Mouse (Mus musculus): ENCODE measurements around the gene Rpl10-ps3.

Rpl10-ps3 gene

DNA sequence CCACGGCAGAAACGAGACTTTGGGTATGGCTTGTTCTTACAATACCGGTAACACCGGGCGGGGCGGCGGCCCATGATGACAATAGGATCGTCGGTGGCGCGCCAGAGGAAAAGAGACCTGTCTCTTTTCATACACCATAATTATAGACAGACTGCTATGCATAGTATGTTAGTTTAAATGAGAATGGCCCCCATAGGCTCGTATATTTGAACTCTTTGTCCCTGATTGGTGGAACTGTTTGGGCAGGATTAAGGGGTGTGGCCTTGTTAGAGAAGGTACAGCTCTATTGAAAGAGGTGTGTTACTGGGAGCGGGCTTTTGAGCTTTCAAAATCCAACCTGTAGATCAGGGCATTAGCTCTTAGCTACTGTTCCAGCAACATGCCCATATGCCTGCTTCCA, at the start of gene Rpl10-ps3:
Gene Rpl10-ps3, minus strand, starts transcription at position 101 of the 400 bp plus-strand sequence.
- DNase-seq (ENCODE audit: low spot score in 2 of 2): no peak

DNA sequence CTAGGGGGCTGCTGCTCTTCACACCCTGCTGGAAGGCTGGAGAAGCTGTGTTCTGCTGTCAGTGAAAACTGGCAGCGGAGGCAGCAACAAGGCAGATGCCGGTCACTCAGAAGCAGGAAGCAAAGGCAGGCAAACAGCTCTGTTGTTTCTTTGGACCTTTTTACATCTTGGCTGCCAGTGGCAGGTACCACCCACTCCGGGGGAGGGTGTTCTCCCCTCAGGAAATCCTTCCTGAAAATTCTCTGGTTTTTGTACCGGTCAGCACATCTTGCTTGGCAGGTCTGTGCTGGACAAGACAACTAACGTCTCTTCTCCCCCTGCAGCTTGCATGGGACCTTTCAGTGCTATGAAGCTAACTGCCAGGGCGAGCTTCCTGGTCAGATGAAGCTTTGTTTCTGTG, 30.8 kb upstream of the Rpl10-ps3 start:
- no peak for DNase-seq (ENCODE audit: low spot score in 2 of 2)

DNA sequence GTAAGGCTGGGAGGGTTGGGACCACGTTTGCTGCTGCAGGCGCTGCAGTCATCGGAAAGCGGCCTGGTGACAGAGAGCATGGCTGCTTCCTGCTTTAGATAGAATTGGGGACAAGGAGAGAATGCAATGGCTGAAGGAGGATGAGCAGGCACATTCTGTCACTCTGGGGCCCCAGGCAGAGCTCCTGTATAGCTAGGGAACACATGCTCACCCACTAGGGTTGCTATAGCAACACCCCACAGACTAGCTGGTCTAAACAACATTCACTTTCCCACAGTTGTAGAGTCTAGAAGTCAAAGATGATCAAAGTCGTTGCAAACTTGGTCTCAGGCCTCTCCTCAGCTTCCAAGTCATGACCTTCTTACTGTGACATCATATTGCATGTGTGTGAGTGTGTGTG, 29.9 kb upstream of the Rpl10-ps3 start:
- no peak for DNase-seq (ENCODE audit: low spot score in 2 of 2)

DNA sequence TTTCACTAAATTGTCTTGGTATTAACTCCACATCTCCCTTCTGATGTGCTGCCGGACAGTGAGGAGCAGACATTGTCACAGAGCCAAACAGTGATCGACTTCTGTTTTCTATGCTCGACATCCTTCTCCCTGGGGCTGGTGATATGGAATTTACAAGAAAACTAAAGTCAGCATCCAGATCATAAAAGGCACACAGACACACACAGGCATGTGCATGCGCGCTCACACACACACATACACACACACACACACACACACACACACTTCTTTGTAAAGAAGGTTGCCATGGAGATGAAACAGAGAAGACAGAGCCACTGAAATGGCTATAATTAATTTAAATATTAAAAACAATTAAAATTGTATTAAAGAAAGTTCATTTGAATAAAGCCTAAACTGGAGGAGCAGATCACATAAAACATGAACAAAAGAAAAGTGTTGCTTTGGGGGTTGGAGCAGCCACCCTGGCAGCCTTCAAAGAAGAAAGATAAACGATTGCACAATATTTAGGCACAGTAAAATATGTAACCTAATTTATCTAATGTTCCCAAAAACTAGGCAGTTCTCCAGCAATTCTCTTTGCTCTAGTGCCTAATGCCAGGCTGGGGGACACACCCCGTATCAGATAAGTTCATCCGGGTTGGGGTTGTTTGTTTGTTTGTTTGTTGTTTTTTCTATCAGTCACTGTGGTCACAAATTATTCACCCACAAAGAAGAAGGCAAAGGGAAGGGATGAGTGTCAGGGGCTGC, 24.0 kb upstream of the Rpl10-ps3 start:
- no peak for DNase-seq (ENCODE audit: low spot score in 2 of 2)

DNA sequence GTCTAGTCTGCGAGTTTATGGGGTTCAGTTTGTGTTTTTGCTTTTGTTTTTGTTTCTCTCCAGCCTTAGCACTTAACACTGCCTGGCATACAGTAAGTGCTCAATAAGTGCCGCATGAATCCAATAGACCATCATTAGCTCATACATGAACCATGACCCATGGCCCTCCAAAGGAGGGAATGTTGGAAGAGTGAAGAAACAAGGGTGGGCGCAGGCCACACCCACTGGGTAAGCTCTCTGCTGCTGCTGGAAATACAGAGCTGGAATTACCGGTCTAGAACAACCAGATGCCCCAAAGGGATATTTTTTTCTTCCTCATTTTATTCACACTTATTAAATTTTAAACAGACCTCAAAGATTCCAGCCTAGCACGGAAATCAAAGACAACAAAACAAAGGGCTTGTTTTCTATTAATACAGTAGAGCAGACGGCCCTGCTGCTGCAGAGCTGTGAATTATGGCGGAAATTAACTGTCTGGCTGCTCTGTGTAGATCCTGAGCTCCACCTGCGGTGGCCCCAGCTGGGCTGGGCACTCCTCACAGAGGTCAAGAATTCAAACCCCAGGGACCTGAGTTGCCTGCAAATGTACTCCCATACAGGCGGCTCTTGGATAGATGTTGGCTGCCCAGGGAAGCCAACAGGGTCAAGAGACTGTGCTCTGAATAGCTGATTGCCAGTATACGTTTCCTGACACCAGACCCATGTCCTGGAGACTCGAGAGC, 20.5 kb upstream of the Rpl10-ps3 start:
- no peak for DNase-seq (ENCODE audit: low spot score in 2 of 2)

DNA sequence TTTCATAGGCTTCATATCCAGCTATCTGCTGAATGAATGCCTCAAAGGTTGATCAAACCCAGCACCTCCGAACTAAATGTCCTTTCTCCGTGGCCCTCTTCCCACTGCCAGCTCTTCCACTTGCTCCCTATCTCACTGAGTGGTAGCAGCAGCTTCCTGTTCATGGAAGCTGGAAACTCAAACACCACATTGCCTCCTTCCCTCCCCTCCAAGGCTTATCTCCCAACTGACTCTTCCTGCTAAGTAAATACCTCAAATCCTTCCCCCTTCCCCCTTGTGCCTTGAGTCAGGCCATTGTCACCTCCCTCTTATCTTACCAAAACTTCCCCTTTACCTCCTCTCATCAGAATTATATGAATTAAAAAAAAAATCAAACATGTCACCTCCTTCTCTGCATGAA, 19.2 kb upstream of the Rpl10-ps3 start:
- DNase-seq (ENCODE audit: low spot score in 2 of 2): no peak

DNA sequence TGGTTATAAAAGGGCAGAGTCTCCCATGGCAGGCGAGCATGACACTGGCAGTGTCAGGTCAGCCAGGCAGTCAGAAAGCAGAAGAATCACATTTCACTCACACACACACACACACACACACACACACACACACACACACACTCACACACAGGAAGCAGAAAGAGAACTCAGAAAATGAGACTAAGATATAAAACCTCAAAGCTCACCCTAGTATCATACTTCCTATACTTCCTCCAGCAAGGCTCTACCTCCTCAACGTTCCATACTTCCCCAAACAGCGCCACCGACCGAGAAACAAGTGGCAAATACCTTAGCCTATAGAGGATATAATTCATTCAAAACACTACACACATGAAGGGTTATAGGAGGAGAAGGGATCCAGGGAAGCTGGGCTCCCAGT, 18.5 kb upstream of the Rpl10-ps3 start:
- DNase-seq (ENCODE audit: low spot score in 2 of 2): no peak

DNA sequence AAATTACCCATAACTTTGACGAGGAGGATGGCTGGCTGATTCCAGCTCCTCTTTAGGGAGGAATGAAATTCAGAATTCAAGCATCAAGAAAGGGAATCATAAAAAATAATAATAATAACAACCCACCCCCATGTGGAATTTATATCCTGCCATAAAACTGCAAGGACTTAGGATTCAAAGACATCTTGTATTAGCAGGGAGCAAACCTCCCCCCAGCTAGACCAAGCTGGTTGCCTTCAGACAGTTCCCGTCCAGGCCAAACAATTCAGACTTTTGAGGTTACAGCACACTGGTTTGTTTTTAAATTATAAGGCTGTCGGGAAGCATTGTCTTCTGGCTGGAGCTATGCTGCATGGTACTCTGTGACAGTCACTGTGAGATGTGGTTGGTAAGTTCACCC, 17.8 kb upstream of the Rpl10-ps3 start:
- DNase-seq (ENCODE audit: low spot score in 2 of 2): no peak

DNA sequence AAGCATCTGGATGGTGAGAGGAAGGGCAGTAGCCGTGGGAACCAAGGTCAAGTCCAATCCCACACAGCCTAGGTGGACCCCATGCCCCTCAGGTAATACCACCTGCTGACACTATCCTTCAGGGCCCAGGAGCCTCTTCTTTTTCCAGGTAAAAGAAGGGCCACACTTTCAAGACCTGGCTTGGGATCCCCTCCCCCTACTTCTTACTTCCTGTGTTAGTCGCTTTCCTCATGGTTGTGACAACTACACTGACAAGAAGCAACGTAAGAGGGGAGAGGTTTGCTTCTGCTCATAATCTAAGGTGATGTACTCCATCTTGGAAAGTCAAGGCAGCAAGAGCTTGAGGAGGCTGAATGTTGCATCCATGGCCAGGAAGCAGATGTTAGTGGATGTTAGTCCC, 15.6 kb upstream of the Rpl10-ps3 start:
- DNase-seq (ENCODE audit: low spot score in 2 of 2): no peak

DNA sequence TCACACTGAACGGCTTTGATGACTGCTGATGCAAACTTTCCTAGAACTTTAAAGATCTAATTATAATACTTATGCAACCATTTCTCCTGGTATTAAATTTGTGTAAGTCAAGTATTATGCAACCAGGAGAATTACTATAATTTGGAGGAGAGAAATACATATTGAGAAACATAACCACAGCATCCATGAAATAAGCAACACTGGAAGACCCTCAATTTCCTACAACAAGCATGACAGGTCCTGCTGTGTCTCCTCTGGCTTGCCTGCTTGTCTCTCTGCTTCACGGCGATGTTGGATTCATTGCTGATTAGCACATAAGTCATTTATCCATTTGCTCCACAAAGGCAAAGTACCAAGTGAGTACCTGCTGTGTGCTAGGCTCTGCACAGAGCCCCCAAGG, 12.6 kb upstream of the Rpl10-ps3 start:
- no peak for DNase-seq (ENCODE audit: low spot score in 2 of 2)

DNA sequence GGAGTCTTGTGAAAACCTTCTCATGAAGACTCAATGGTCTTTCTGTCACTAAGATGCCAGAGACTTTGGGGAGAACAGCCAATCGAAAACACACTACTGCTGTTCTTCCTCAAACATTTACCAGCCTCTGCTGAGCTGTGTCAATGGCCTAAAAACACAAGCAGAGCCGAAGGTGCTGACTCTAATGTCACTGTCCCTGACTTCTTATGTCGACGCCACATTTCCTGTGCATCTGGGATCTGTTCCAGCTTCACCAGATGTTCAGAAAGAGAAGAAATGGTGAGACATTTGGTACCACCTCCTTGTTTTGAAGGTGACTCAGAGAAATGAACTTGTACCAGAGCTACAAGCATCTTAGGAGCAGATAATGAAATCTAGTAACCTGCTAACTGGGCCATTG, 7.0 kb upstream of the Rpl10-ps3 start:
- DNase-seq (ENCODE audit: low spot score in 2 of 2): no peak

DNA sequence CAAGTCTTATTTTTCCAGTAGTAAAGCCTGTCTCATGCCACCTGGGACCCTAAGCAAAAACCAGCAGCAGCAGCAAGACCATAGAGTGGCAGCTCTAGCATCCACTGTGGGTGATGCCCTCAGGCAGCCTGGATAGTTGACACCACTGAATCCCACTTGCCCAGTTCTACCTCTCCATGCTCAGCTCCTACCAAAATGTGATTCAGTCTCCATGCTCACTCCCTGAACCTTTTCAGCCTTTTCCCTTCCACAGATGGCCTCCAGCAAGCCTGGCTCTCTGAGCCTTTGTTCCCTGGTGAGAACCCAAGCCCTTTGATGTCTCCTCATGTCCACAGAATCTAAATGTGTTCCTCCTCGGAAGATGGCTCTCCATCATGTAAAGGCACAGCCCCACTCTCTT, 5.8 kb upstream of the Rpl10-ps3 start:
- DNase-seq (ENCODE audit: low spot score in 2 of 2): no peak

DNA sequence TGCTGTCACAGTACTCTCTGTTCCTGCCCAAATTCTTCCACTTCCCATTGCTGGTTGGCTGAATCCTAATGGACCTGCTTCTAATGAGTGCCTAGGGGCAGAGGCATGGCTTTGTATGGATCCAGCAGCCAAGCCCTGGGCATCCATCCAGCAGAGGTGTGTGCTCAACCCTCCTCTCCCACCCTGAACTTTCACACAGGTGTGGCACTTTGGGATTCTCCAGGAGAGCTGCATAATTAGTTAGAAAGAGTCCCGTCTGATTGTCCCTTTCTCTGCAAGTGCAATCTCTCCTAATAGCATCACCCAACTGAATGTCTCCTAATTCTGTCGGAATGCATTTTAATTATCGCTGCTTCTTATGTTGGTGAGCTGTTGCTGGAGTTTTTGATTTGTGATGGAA, 4.4 kb upstream of the Rpl10-ps3 start:
- no peak for DNase-seq (ENCODE audit: low spot score in 2 of 2)

DNA sequence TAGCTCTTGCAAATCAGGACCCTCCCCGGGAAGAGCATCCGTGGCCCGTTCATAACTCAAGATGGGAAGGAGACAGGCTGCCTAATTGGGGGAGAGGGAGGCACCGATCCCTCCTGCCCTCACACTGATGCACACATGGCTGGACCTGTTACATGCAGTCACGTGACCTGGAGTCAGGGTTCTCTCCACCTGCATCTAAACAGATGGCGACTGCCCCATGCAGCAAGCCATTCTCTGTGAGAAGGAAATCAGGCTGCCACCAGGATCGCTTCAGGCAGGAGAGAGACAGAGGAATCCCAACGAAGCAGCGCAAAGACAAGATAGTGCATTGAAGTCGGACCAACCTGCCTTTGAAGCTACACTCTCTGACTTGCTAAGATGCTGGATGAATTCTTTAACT, 3.5 kb upstream of the Rpl10-ps3 start:
- no peak for DNase-seq (ENCODE audit: low spot score in 2 of 2)

DNA sequence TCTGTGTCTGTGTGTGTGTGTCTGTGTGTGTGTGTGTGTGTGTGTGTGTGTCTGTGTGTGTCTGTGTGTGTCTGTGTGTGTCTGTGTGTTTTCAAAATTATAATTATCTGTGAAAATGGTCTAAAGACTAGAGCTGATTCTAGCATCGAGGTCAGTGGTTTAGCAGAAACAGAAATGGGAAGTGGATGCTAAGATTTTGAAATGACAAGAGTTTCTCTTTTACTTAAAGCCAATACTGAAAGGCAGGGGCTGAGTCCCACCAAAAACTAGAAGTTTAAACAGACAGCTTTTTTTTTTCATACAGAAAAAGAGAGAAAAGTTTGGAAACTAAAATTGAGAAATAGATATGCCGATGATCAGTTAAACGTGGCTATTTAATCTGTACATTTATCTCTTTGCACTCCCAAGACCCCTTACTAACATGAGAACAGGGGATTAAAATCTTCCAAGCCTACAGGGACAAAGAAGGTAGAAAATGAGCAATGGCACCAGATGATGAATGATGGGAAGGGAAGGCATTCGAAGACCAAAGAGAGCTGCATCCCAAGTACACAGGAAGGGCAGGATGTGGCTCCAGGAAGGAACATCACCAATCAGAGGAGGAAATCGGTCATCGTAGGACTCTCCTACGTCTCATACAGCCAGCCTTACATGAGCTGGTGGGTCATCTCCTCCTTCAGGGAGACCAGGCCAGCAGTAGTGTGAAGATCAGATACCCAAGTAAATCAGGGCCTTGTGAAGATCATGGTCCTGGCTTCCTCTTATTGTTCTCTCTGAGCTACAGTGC, 9.0 kb downstream of the Rpl10-ps3 start:
- no peak for DNase-seq (ENCODE audit: low spot score in 2 of 2)

DNA sequence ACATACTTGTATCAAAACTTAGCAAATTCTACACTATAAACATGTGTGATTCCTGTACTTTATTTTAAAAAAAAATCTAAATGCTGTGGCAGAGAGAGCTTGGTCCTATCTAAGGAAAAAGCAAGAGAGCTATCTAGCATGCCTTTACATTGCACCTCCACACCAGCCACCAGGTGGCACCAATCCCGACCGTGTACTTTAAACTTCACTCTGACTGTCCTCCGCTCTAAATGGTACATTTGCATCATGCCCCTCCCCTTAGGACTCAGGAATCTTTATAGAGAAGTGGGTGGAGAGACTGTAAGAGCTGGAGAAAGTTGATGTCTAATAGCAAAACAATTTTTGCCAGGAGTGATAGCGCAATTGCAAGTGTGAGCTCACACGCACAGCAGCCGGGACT, 11.4 kb downstream of the Rpl10-ps3 start:
- DNase-seq (ENCODE audit: low spot score in 2 of 2): no peak

DNA sequence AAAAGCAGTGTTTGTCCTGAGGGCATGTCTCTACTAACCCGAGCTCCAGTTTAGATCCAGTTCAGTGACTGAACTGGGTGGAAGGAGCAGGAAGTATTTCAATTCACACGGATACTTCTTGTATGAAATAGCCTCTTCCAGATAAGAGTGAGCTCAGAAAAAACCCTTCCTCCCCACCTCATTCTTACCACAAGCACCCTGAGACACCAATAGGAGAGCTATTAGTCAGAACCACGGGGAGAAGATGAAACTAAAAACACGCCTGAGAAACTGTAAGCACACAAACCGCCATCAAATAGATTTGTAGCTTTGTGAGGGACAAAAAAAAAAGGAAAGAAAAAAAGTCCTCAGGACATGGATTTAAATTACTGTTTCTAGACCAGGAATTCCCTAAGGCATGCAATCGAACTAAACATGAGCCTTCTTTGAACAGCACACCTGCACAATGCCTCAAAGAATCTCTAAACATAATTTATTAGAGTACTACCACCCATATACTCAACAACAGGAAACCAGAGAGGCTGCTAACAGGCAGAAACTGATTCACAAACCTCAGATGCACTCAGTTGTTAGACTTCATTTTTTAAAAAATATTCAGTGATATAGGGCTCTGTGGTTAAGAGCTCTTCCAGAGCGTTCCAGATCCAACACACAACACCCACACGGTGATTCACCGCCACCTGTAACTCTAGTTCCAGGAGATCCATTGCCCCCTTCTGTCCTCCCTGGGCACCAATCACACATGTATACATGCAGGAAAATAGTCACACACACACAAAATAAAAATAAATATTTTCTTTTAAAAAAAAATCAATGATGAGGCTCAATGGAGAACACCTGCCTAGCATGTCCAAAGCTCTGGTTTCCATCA, 20.2 kb downstream of the Rpl10-ps3 start:
- DNase-seq (ENCODE audit: low spot score in 2 of 2): no peak

DNA sequence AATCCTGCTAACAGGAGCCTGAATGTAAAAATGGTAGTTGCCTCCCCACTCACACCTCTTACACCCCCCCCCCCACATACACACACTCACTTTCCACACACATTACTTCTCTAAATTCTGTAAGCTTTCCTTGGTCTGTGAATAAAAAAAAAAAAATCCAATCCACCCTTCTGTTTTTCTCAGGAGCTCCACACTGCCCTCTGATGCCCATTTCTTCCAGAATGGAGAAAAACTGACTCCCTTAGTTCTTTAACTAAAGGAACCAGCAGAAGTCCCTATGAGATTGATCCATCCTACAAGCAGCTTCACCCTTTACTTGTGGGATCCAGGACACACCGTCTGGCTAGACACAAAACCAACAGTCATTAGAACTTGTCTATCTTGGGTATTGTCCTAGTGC, 24.0 kb downstream of the Rpl10-ps3 start:
- no peak for DNase-seq (ENCODE audit: low spot score in 2 of 2)

DNA sequence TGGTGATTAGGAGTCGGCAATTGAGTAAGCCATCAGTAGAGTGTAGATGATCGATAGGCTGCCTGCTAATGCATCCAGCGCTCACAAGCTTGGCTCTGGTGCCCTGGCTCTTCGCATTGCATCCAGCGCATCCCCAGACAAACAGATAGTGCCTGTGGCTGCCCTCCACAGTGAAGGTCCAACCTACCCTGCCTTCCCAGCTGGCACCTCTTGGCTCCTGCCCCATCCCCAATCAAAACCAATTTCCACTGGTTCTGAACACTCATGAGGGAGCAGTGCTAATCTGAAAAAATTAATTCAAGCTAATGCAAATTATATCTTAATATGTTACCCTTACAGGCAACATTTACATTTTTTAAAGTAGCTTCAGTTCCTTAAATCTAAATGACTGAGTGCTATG, 25.3 kb downstream of the Rpl10-ps3 start:
- no peak for DNase-seq (ENCODE audit: low spot score in 2 of 2)

DNA sequence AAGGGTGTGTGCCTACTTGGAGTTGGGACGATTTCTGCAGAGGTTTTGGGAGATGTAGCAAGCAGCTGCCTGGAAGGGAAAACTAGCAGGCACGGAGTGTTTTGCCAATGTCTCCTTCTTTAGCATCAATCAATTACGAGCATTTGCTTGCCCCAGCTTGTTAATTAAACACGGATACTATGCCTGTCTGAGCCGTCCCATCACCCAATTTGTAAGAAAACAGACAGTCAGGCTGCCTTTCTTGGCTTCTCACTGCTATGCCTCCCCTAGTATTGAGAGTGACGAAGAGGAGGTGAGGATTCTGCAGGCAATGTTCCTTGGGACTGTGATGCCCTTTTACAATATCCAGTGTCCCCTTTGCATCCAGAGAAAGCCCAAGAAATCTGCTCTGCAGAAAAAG, 27.5 kb downstream of the Rpl10-ps3 start:
- no peak for DNase-seq (ENCODE audit: low spot score in 2 of 2)

DNA sequence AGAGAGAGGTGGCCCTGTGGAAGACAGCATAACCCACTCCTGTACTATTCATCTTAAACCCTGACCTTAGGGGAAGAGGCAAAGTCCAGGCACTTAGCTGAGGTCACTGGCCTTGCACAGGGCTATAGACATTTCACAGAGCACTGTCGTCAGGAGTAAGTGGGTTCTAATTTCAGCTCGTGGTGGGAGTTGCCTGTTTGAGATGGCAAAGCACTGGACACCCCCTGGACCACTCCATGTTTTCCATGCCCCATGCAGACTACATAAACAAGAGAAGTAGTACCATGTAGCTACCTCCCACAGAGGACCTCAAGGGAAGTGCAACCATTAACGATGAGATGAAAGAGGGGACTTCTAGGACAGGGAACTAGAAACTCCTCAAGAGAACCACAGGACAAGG, 29.1 kb downstream of the Rpl10-ps3 start:
- no peak for DNase-seq (ENCODE audit: low spot score in 2 of 2)

DNA sequence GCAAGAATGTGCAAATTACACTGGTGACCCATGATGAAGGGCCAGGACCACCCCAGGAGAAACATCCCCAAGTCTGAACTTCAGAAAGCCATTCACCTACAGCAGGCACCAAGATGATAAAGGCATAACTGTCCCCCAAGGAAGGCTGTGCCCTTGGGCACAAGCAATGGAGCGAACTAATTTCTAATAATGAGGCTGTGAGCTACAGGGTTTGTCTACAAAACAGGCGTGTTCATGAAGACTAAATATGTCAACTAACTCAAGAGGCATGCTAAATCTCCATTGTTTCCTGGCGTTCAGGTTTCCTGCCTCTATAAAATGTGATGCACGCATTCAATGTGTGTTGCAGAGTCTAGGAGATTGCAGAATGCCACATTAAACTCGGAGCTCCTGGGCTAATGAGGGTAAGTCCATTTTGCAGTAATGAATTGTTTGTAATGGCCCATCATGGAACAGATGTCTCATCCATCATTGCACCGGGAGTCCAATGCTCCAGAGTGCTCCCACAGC, 33.7 kb downstream of the Rpl10-ps3 start:
- DNase-seq (ENCODE audit: low spot score in 2 of 2): no peak
